Mouse (Mus musculus): ENCODE results near the gene Opalin.

Opalin gene

DNA sequence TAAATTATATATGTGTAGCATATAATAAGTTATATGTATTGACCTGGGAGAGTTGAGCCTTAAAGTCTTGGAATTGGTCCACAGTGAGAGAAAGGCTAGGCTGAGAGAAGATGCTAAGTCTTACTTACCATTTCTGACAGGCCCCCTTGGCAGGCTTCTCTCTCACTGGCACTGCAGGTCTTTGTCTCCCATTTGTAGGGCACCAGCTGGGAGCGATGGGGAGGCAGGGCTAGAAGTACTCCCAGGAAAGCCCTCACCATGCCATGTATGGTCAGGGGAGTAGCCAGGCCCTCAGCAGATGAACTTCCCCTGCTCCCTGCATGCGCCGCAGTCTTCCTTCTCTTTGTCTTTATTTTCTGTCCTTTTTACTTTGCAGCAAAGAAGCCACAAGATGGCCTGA lies at the start of gene Opalin:
Gene Opalin, minus strand, starts transcription at position 208 of the 400 bp plus-strand sequence.
- in situ Hi-C loops (cut with MboI, MseI): no loop called here

GRCm38 (mm10) chr19:41123009-41123408 lies 46.1 kb upstream of the Opalin start:
- in situ Hi-C loops (cut with MboI, MseI): loop anchor here (5.0 kb wide), 1 partner anchor 44 kb away; no protein-coding TSS in a partner anchor

DNA sequence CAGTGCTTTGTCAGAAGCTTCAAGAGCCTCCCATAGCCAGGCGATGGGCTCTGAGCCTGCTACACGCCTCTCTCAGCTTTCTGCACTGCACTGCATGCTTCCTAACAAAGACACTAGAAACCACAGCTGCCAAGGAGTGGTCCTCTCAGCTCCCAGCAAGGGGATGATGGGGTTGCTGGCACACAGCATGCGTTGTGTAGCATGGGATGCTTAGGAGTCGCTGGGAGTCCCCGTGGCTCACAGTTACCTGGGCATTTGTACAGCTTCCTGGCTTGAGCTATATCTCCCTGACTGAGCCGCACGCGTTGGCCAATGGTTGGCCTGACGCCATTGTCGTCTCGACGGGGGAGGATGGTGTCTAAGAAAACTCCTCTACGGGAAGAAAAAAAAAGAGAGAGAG lies 43.0 kb upstream of the Opalin start:
- in situ Hi-C loops (cut with MboI, MseI): loop anchor here (5.0 to 10.0 kb wide), 2 partner anchors 47 to 1055 kb away; no protein-coding TSS in a partner anchor

- in situ Hi-C loops (cut with MboI, MseI): loop anchor here (10.0 kb wide), 1 partner anchor 1054 kb away; no protein-coding TSS in a partner anchor
Observed at GRCm38 (mm10) chr19:41118346-41118745, 41.4 kb upstream of the Opalin start.

GRCm38 (mm10) chr19:41117334-41117733 lies 40.4 kb upstream of the Opalin start:
- in situ Hi-C loops (cut with MboI, MseI): loop anchor here (10.0 kb wide), 1 partner anchor 1053 kb away; no protein-coding TSS in a partner anchor

- in situ Hi-C loops (cut with MboI, MseI): loop anchor here (10.0 kb wide), 1 partner anchor 1050 kb away; no protein-coding TSS in a partner anchor
Observed at GRCm38 (mm10) chr19:41114611-41115010, 37.7 kb upstream of the Opalin start.

- in situ Hi-C loops (cut with MboI, MseI): loop anchor here (10.0 kb wide), 1 partner anchor 1049 kb away; no protein-coding TSS in a partner anchor
Observed at GRCm38 (mm10) chr19:41113911-41114531, 37.1 kb upstream of the Opalin start.

DNA sequence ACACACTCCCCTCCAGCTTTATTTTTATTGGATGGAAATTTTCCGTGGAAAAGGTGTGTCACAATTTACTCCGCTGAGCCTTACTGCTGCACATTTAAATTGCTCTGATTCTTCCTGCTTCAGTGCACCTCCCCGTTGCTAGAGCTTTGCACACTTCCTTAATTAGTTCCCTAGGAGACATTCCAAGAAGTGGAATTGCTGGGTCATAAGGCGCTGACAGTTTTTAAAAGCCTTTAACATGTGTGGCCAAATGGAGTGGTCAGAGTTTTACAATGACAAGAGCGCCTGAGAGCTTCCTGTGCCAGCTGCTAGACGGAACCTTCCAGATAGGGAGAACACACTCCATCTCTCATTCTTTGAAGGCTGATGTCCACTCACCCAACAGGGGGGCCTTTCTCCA lies 35.7 kb upstream of the Opalin start:
- in situ Hi-C loops (cut with MboI, MseI): loop anchor here (10.0 kb wide), 1 partner anchor 1048 kb away; no protein-coding TSS in a partner anchor

DNA sequence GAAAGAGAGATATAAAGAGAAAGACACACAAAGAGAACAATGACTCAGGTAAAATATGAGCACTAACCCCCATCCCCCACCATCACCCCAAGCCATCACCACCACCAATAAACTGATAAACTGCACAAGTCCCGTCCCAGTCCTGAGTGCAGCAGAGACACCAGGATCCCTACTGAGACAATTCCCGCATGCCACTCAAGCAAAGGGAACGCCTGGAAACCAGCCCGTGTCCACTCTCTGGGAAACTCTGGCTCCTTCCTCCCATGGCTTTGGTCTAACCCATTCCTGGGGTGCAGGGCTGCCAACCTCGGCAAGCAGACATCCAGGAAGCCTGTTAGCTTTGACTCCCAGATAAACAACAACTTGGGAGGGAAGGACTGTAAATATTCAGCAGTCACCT lies 33.1 kb upstream of the Opalin start:
- in situ Hi-C loops (cut with MboI, MseI): loop anchor here (10.0 kb wide), 1 partner anchor 1045 kb away; no protein-coding TSS in a partner anchor

DNA sequence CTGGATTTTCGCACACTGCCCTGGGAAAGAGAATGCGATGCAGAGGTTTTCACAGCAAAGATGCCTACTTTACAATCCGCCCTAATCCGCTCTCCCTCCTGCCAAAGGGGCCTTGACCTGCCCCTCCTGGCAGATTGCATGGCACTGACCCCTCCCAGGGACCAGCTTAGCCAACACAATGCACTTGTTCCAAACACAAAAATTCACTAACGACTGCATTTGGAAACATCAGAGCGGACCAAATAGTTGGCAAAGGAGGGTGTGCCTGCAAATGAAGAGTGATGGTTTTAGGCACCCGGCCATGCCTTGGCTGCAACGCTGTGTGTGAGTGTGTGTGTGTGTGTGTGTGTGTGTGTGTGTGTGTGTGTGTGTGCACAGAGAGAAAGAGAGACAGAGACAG lies 32.6 kb upstream of the Opalin start:
- in situ Hi-C loops (cut with MboI, MseI): no loop called here

GRCm38 (mm10) chr19:41108666-41109065 lies 31.8 kb upstream of the Opalin start:
- in situ Hi-C loops (cut with MboI, MseI): no loop called here

DNA sequence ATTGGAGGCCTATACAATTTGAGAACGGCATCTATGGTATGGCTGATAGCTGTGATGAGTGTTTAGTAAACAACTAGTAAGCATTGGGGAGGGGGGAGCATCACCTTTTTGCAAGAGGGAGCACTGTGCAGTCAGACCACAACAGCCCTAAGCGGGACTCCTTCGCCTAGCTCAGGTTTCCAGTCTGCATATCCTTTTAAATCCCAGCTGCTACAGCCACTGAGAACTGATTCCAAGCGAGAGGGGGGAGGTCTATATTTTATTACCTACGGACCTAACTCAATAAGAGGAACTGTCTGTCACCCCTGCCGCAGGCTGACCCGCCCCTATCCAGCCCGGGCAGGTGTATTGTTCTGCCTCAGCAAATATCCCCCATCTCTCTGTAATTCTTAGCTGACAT lies 30.6 kb upstream of the Opalin start:
- in situ Hi-C loops (cut with MboI, MseI): no loop called here

GRCm38 (mm10) chr19:41104922-41105321 lies 28.0 kb upstream of the Opalin start:
- in situ Hi-C loops (cut with MboI, MseI): no loop called here

DNA sequence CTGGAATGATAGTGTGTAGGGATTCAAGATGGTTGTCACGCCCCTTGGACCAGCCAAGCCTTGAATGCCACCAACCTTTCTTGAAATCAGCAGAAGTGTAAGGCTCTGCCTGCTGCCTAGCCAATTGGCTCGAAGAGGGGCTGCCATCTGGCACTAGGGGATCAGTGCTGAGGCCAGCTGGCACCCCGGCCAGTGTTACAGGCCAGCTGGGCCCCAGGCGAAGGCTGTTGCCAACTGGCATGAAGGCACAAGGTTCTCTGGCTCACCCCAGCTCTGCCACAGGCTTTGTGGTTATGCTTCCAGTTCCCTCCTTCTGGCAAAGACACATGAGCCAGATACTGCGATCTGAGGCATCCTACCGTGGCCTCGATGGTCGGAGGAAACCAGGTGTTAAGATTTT lies 24.5 kb upstream of the Opalin start:
- in situ Hi-C loops (cut with MboI, MseI): no loop called here

DNA sequence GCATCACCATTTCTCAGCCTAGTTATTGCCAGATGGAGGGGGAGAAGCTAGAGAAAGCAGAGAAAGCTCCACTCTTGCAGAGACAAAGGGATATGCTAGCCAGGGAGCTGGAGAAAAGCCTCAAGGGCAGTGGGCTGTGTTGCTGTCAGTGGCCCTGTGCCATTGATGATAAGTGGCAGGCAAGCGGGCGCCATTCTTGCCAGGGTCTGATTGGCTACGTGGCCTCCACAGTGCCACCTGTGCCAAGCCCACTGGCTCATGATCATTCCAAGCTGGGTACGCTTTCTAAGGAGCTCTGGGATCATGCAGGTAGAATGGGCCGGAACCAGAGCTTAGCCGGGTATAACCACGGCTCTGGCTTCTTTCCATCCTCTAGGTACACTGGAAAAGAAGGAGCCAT lies 23.9 kb upstream of the Opalin start:
- in situ Hi-C loops (cut with MboI, MseI): no loop called here

- in situ Hi-C loops (cut with MboI, MseI): no loop called here
Observed at GRCm38 (mm10) chr19:41097038-41097437, 20.1 kb upstream of the Opalin start.

DNA sequence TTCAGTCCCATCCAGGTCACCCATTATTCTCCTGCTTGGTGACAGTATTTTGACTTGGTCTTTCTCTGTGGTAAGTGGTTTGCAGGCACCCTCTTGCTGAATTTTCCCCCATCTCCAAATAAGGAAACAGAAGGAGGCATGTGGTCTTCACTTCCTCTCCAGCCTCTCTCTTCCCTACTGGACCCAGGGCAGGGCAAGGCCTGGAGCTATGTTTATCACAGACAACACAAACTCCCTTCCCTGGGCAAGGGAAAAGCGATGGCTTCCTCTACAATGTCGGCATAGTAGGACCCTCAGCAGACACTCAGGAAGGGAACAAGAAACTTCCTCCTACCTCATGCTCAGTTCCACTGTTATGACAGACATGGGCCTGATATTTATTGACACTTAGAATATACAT lies 15.0 kb upstream of the Opalin start:
- in situ Hi-C loops (cut with MboI, MseI): no loop called here

GRCm38 (mm10) chr19:41089833-41090232 lies 12.9 kb upstream of the Opalin start:
- in situ Hi-C loops (cut with MboI, MseI): no loop called here

GRCm38 (mm10) chr19:41088491-41088890 lies 11.6 kb upstream of the Opalin start:
- in situ Hi-C loops (cut with MboI, MseI): no loop called here

DNA sequence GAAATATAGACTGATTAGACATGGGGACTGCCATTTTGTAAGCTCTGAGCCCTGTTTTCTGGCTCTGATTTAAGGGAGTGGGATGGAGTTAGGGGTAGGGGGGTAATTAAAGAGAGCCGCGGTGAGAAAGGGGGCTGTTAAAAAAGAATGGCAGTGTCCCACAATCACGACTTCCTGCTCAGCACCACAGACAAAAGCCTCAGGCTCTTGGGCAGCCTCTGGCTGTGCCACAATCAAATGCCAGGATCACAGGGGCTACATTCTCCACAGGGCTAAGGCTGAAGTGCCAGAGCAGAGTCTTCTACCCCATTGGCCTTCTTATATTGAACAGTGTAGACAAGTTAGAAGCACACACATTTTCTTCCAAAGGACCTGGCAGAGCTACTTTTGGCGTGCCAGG lies 11.0 kb upstream of the Opalin start:
- in situ Hi-C loops (cut with MboI, MseI): no loop called here

GRCm38 (mm10) chr19:41086700-41087099 lies 9.8 kb upstream of the Opalin start:
- in situ Hi-C loops (cut with MboI, MseI): no loop called here

GRCm38 (mm10) chr19:41086289-41086688 lies 9.4 kb upstream of the Opalin start:
- in situ Hi-C loops (cut with MboI, MseI): no loop called here

DNA sequence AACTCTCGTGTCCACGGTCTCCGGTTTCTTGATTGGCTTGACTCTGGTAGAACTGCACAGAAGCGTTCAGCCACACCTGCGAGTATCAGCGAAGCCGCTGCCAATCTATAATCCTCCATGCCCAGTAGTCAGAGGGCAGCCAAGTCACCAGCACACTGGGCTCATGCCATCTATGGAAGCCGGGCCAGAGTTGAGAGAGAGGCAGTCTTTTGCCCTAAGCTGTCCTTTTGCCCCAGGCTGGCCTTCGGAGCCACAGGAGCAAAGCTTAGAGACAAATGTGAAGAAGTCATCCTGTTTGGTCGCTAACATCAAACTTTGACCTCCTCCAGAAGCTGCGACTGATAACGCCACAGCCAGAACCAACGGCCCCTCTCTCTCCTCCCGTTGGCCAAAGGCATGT lies 6.7 kb upstream of the Opalin start:
- in situ Hi-C loops (cut with MboI, MseI): no loop called here

- in situ Hi-C loops (cut with MboI, MseI): no loop called here
Observed at GRCm38 (mm10) chr19:41081589-41081988, 4.7 kb upstream of the Opalin start.

All from T-helper 1 cell (primary cell).